Mouse (Mus musculus) kidney, postnatal 10 days (tissue): ENCODE measurements around the gene Evpl.
A peak's percentile ranks its signal among the peaks of the same experiment; 100 is the strongest.

Experiments used
- DNase-seq: peaks from one replicate; pipeline ENCODE4 v3.0.0; 2021; ENCODE audit warnings: mixed read lengths

Evpl gene

GRCm38 (mm10) chr11:116255090-116255981, 17.5 kb upstream of the Evpl start:
- no peak for DNase-seq

DNA sequence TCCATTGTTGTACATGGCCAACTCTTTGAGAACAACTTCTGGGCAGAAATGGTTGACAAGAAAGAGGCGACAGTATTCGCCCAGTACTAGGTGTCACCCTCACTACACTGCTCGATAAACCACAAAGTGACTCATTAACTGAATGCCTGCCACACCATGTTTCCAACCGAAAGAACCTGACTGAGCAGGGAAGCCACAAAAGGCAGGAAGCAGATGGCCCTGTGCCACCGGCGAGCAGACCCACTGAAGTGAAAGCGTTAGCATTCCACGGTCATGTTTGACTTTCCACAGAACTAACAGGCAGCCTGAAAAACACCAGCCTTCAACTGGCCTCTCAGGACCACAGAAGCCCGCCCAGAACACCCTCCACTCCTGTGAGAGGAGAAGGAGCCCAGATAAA, 16.8 kb upstream of the Evpl start:
- DNase-seq, result peak; percentile 66

DNA sequence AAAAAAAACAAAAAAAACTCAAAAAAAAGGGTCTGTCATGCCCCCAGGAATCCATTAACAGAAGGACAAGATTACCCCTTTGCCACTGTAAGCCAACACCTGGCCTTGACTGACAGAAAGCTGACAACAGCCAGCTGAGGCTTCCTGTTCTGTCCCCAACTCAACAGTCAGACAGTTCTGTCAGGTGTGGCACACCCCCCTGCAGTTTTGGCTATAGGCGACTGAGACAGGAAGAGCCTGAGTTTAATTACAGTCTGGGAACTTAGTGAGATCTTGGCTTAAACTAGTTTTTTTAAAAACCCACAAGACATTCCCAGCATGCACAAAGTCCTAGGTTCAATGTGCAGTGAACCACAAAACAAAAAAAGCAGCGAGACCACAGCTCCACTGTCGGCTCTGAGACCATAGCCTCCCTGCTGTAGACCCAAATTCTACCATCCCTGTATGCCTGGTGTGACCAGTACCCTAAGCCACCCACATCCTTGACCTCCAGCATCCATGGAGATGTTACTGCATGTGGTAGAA, 15.3 kb upstream of the Evpl start:
- no peak for DNase-seq

GRCm38 (mm10) chr11:116250898-116251297, 13.0 kb upstream of the Evpl start:
- DNase-seq, result no peak

DNA sequence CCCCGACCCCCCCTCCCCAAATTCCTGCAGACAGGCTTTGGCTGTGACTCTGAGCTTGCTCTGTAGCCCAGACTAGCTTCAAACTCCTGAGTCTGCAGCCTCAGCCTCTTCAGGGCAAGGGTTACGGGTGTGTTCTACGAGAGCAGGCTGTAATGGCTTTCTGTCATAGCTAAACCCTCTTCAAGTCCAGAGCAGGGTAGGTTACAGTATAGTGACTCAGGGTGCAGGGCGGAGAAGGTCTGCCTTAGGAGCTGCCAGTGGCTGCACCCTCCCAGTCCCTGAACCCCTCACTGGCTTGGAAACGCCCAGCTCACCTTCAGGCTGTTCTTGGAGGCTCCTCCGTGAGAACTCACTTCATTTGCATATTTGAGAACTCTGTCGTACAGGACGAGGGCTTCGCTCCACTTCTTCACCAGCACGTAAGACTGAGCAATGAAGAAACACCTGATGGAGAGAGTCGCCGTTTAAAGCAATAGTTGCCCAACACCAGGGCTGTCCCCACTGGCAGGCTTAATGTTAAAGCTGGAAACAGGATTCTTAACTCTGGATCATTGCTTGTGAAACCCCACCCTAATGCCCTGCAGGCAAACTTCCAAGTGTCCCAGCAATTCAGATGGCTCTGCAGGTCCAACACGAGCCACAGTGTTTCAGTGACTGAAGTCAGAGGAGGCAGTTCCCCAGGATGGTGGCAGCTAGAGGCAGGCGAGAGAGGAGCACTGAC, 9.8 kb upstream of the Evpl start:
- no peak for DNase-seq

DNA sequence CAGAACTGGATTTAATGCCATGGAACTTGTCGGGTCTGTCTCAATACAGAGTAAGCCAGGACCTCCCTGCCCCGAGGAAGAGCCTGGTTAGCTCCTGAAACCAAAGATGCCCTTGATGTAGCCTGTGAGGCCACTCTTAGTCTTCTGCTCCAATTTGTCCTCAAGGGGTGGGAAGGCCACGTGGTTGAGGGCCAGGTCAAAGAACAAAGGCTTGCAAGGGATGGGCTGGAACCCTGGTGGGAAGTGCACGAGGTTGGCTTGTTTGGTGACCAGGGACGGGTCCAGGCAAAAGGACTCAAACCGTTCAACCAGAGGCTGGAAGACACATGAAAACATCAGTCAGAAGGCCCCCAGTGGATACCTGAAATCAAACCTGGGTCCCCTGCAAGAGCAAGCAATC, 7.7 kb upstream of the Evpl start:
- no peak for DNase-seq

- DNase-seq, result no peak
Observed at GRCm38 (mm10) chr11:116244580-116244979, 6.7 kb upstream of the Evpl start.

- DNase-seq, result peak; percentile 60
Observed at GRCm38 (mm10) chr11:116241744-116242235, 3.9 kb upstream of the Evpl start.

DNA sequence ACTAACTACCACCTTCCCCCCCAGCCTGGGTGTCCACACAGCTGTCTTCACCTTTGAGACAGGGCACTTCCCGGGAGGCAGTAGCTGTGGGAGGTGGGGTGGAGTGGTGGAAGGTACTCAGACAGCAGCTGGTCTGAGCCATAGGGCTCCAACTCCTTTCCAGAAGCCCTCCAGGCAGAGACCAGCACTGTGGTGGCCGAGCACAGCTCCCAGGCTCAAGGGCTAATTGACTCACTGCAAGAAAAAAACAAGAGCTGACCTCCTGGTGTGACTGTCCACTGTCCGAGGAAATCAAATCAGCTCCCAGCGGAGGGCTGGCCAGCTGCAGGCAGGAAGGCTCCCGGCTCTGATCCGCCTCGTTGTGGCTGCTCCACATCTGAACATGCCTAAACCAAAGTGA, 1.9 kb upstream of the Evpl start:
- peak; percentile 57 for DNase-seq

- DNase-seq, result peak; percentile 48
Observed at GRCm38 (mm10) chr11:116234901-116235300, 3.0 kb downstream of the Evpl start.

GRCm38 (mm10) chr11:116232427-116232826, 5.5 kb downstream of the Evpl start:
- DNase-seq, result no peak

GRCm38 (mm10) chr11:116228699-116229098, 9.2 kb downstream of the Evpl start:
- no peak for DNase-seq

GRCm38 (mm10) chr11:116226414-116226813, 11.5 kb downstream of the Evpl start:
- DNase-seq, result peak; percentile 94

GRCm38 (mm10) chr11:116222740-116223059, 15.2 kb downstream of the Evpl start:
- no peak for DNase-seq

- peak; percentile 55 for DNase-seq
Observed at GRCm38 (mm10) chr11:116221931-116222739, 15.7 kb downstream of the Evpl start.

GRCm38 (mm10) chr11:116219885-116220284, 18.0 kb downstream of the Evpl start:
- peak; percentile 86 for DNase-seq

GRCm38 (mm10) chr11:116218737-116219400, 19.0 kb downstream of the Evpl start:
- peak; percentile 94 for DNase-seq

GRCm38 (mm10) chr11:116218263-116218662, 19.6 kb downstream of the Evpl start:
- peak; percentile 49 for DNase-seq

GRCm38 (mm10) chr11:116216549-116216948, 21.3 kb downstream of the Evpl start:
- DNase-seq, result no peak

GRCm38 (mm10) chr11:116215991-116216390, 21.9 kb downstream of the Evpl start:
- peak; percentile 3 for DNase-seq

DNA sequence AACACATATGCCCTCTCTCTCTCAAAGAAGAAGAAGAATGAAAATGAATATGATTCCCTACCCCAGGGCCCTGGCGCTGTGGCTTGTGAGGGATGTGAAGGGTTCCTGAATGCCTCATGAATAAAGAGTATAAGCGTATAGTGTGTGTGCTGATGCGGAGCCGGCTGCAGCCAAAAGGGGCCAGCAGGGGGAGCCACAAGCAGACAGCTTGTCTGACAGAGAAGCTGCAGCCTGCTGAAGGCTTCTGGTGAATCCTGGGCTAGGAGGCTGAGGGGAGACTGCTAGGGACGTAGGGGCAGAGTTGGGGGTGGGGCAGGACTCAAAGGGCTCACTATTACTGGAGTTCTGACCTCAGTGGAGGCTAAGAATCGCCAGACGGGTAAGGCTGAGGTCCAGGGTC, 22.7 kb downstream of the Evpl start:
- DNase-seq, result peak; percentile 62

- DNase-seq, result peak; percentile 48
Observed at GRCm38 (mm10) chr11:116213877-116214510, 23.9 kb downstream of the Evpl start.
